In the genomic region with DNA sequence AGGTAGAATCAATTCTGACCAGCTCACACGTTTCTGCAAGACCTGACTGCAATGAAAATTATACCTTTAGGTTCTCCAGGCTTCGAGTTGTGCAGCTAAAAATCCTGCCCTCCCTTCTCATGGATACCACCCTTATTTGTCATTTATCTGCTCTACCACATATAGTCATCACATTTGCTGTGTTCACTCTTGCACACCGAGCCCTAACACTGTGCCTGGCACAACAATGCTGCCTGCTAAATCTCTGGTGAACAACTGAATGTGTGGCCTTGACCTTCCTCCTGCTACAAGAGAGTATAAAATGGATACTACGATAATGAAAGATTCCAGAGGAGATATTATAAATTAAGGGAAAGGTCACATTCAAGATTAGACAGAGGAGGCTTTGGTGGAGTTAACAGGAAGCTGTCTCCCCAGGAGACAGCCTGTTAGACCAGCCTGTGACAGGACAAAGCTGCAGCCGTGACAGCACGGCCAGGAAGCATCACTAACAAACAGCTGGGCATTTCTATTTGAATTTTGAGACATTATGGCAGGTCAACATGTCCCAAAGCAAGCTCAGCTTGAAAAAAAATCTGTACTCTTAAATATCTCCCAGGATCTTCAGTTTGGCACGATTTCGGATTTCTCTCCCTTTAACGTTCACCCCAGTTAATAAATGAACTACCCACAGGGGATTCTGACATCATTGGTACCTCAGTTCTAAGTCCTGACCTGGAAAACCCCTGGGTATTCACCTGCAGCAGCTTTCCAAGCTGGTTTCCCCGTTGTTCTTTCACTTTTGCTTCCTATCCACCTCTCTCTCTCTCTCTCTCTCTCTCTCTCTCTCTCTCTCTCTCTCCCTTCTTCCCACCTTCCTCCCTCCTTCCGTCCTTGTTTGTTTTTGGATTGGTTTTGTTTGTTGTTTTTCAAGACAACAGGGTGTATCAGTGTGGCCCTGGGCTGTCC, we compare ENCODE assay signal across 13 mouse cellular contexts.
DNase-seq lines count a peak whose midpoint lies in the region; ATAC-seq and TF ChIP-seq lines count a peak whose summit lies in the region.
"Had no signal": no experiment of that assay in that cellular context is flagged by ENCODE, and none has a peak within 500 bp of the region (broad histone marks: within the 10 kb centered on the region; RNA-seq: fewer than 3 reads in every experiment).

No protein-coding gene starts in this region.

- no peaks in the 10 kb centered on the region for H3K36me3 ChIP-seq in heart, postnatal 0 days (replicated peaks; ENCODE audit: control insufficient read depth, insufficient read depth, low read length)
- H3K36me3 ChIP-seq in heart, embryonic 11.5 days (ENCODE audit: control insufficient read depth, insufficient read depth, low read length): no peaks in the 10 kb centered on the region
- no peaks in the 10 kb centered on the region for H3K36me3 ChIP-seq in heart, embryonic 10.5 days
- H3K36me3 ChIP-seq: liver, embryonic 13.5 days; neural tube, embryonic 12.5 days had no signal

- intact Hi-C loops in gastrocnemius, postnatal 36 days (cut with DNase I): no loop called here

- no peak overlapping the region for H3K9ac ChIP-seq in heart, postnatal 0 days (replicated peaks; ENCODE audit: low read depth, low read length)
- no peak overlapping the region for H3K9ac ChIP-seq in heart, embryonic 11.5 days (ENCODE audit: low read depth, low read length)
- H3K9ac ChIP-seq: liver, embryonic 13.5 days; neural tube, embryonic 12.5 days had no signal

- ATAC-seq in heart, postnatal 0 days (ENCODE audit: insufficient read depth, low read depth): no peak
- ATAC-seq in heart, embryonic 11.5 days (replicated peaks; ENCODE audit: insufficient number of reproducible peaks, low FRiP score, low TSS enrichment): no peak
- peak; percentile 62 for ATAC-seq in inflammation-experienced regulatory T-cells, adult 6 months

- no peak for TF ChIP-seq CTCF in heart, postnatal 0 days (IDR thresholded peaks at IDR 0.05; ENCODE audit: low read depth)
- no peak for TF ChIP-seq CTCF in lung, adult 2 months (IDR thresholded peaks at IDR 0.05; ENCODE audit: insufficient read depth, low read length)

- WGBS in heart, postnatal 0 days: 51% methylated on average over 11 of the region's 11 CpGs
- WGBS in heart, embryonic 11.5 days (ENCODE audit: insufficient replicate concordance): 55% methylated on average over 11 of the region's 11 CpGs
- 43% methylated on average over 11 of the region's 11 CpGs for WGBS in lung, adult 2 months
- 63% methylated on average over 11 of the region's 11 CpGs for WGBS in heart, embryonic 10.5 days

- no peak for DNase-seq in heart, postnatal 0 days (ENCODE audit: low spot score)
- DNase-seq in lung, postnatal 10 days: peak; percentile 42
- DNase-seq in lung, adult 2 months: no peak
- DNase-seq in natural killer cell, adult 2 months (ENCODE audit: low spot score in 2 of 2): peak; percentile 21 to 46
- DNase-seq in heart, embryonic 10.5 days (ENCODE audit: low spot score): no peak
- DNase-seq in gastrocnemius, postnatal 36 days: no peak
- DNase-seq: gastrocnemius, postnatal 25 days; heart, postnatal 4 days; liver, embryonic 13.5 days; right cerebral cortex, postnatal 14 days had no signal

- H3K9me3 ChIP-seq in heart, postnatal 0 days (replicated peaks; ENCODE audit: control insufficient read depth, low read length): no peaks in the 10 kb centered on the region
- H3K9me3 ChIP-seq in heart, embryonic 11.5 days (replicated peaks; ENCODE audit: control insufficient read depth, low read length): no peaks in the 10 kb centered on the region
- H3K9me3 ChIP-seq in heart, embryonic 10.5 days: no peaks in the 10 kb centered on the region
- H3K9me3 ChIP-seq: liver, embryonic 13.5 days; neural tube, embryonic 12.5 days had no signal

- H3K4me2 ChIP-seq in heart, postnatal 0 days (ENCODE audit: low read depth, low read length): 0 out of 2 replicates have a peak overlapping the region, but pooled peaks have one; percentile 28
- H3K4me2 ChIP-seq in heart, embryonic 11.5 days: no peak overlapping the region
- H3K4me2 ChIP-seq: liver, embryonic 13.5 days; neural tube, embryonic 12.5 days had no signal

- TF ChIP-seq EP300 in heart, postnatal 0 days (IDR thresholded peaks at IDR 0.05; ENCODE audit: low read depth): no peak

- no peak overlapping the region for H3K27ac ChIP-seq in heart, postnatal 0 days (ENCODE audit: low read depth)
- H3K27ac ChIP-seq in heart, embryonic 11.5 days (ENCODE audit: low read depth, low read length): no peak overlapping the region
- H3K27ac ChIP-seq in heart, embryonic 10.5 days: no peak overlapping the region
- H3K27ac ChIP-seq: liver, embryonic 13.5 days; neural tube, embryonic 12.5 days had no signal

- H3K4me3 ChIP-seq in heart, postnatal 0 days (ENCODE audit: low read depth, low read length): no peak overlapping the region
- H3K4me3 ChIP-seq in heart, embryonic 11.5 days (ENCODE audit: low read depth, low read length): no peak overlapping the region
- H3K4me3 ChIP-seq in lung, adult 2 months (replicated peaks; ENCODE audit: extremely low read depth, low read depth, low read length): no peak overlapping the region
- H3K4me3 ChIP-seq in heart, embryonic 10.5 days: no peak overlapping the region
- H3K4me3 ChIP-seq: liver, embryonic 13.5 days; neural tube, embryonic 12.5 days had no signal

- no peaks in the 10 kb centered on the region for H3K27me3 ChIP-seq in heart, postnatal 0 days (ENCODE audit: control insufficient read depth, insufficient read depth, low read length)
- H3K27me3 ChIP-seq in heart, embryonic 11.5 days (ENCODE audit: control insufficient read depth, insufficient read depth, low read length): no peaks in the 10 kb centered on the region
- no peaks in the 10 kb centered on the region for H3K27me3 ChIP-seq in heart, embryonic 10.5 days (ENCODE audit: insufficient read depth, poor library complexity, severe bottlenecking)
- H3K27me3 ChIP-seq: liver, embryonic 13.5 days; neural tube, embryonic 12.5 days had no signal

- H3K4me1 ChIP-seq in heart, postnatal 0 days (ENCODE audit: control insufficient read depth, insufficient read depth): 0 out of 2 replicates have a peak, but pooled peaks cover 7% of the 10 kb centered on the region
- no peaks in the 10 kb centered on the region for H3K4me1 ChIP-seq in heart, embryonic 11.5 days (ENCODE audit: control insufficient read depth, insufficient read depth, low read length)
- H3K4me1 ChIP-seq in lung, adult 2 months (ENCODE audit: control insufficient read depth, insufficient read depth, low read length): peaks cover 2% of the 10 kb centered on the region; the same call in 1 of the 2 replicates
- peaks cover 9% of the 10 kb centered on the region; the same call in 1 of the 2 replicates for H3K4me1 ChIP-seq in heart, embryonic 10.5 days

- no peak for TF ChIP-seq POLR2A in lung, adult 2 months (IDR thresholded peaks at IDR 0.05; ENCODE audit: borderline replicate concordance, extremely low read depth, low read depth, low read length)

Comparison
In these comparisons a context has a peak if more than half of its experiments do, and no peak if none do; other contexts are left out.
1. DNase-seq: peak in lung, postnatal 10 days (single experiment) and natural killer cell, adult 2 months (2 of 2); none in heart, postnatal 0 days (single experiment), lung, adult 2 months (single experiment), heart, embryonic 10.5 days (single experiment) and gastrocnemius, postnatal 36 days (0 of 2).